ENCODE assay signal across 26 mouse cellular contexts in the genomic region with DNA sequence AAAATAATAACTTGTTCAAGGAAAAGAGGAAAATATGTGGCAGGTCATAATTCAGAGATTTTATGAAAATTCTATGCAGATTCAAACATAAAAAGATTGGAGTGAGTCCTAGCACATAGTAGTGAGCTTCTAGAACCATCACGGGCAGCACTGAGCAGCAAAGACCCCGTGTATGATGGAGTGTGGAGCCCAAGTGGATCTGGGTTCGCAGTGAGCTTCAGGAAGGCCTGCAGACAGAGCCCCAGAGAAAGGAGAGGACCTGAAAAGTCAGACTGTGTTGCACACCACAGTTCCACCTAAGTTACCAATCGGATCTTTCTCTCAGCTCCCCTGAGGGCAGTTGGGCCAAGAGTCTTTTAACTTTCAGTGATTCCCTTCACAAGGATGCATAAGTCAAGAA. TPM values are rescaled to one million over a fixed set of nuclear protein-coding genes. Genes with fewer than 3 reads are reported as not detected.
"Had no signal": no experiment of that assay in that cellular context is flagged by ENCODE, and none has a peak within 500 bp of the region (broad histone marks: within the 10 kb centered on the region; RNA-seq: fewer than 3 reads in every experiment).

No protein-coding gene starts in this region.

- H3K27me3 ChIP-seq: liver, embryonic 15.5 days; lung, embryonic 15.5 days; megakaryocyte, embryonic 14.5 days; midbrain, embryonic 12.5 days; midbrain, embryonic 15.5 days; neural tube, embryonic 12.5 days; stomach, embryonic 15.5 days had no signal

- H3K9me3 ChIP-seq: liver, embryonic 15.5 days; lung, embryonic 15.5 days; midbrain, embryonic 12.5 days; midbrain, embryonic 15.5 days; neural tube, embryonic 12.5 days; stomach, embryonic 15.5 days had no signal

- H3K9ac ChIP-seq: liver, embryonic 15.5 days; liver, postnatal 0 days; lung, embryonic 15.5 days; midbrain, embryonic 12.5 days; midbrain, embryonic 15.5 days; neural tube, embryonic 12.5 days; stomach, embryonic 15.5 days had no signal

- H3K4me1 ChIP-seq: liver, embryonic 15.5 days; megakaryocyte, embryonic 14.5 days; midbrain, embryonic 12.5 days; neural tube, embryonic 12.5 days had no signal

- H3K36me3 ChIP-seq: liver, embryonic 15.5 days; lung, embryonic 15.5 days; midbrain, embryonic 12.5 days; midbrain, embryonic 15.5 days; neural tube, embryonic 12.5 days; stomach, embryonic 15.5 days had no signal

- H3K4me2 ChIP-seq: liver, embryonic 15.5 days; lung, embryonic 15.5 days; midbrain, embryonic 12.5 days; midbrain, embryonic 15.5 days; neural tube, embryonic 12.5 days; stomach, embryonic 15.5 days had no signal

- DNase-seq: liver, postnatal 0 days; lung, adult 2 months; lung, postnatal 14 days; lung, postnatal 36 days; right cerebral cortex, postnatal 14 days; thymus, adult 2 months; thymus, postnatal 25 days; thymus, postnatal 4 days had no signal

- ATAC-seq: liver, postnatal 0 days; lung, postnatal 0 days; midbrain, embryonic 15.5 days had no signal

- H3K27ac ChIP-seq: liver, embryonic 15.5 days; lung, embryonic 15.5 days; macrophage; midbrain, embryonic 12.5 days; midbrain, embryonic 15.5 days; neural tube, embryonic 12.5 days; stomach, embryonic 15.5 days; stomach, postnatal 0 days had no signal

- H3K4me3 ChIP-seq: liver, embryonic 15.5 days; lung, embryonic 15.5 days; megakaryocyte, embryonic 14.5 days; midbrain, embryonic 12.5 days; midbrain, embryonic 15.5 days; neural tube, embryonic 12.5 days; stomach, embryonic 15.5 days had no signal

RNA-seq across cellular contexts. Expression of a gene that starts 58.8 kb away (rescaled TPM):
- total RNA-seq: megakaryocyte progenitor cell, adult 5-6 weeks; midbrain, postnatal 0 days; monocyte, adult 5-6 weeks; neutrophil, adult 5-6 weeks had no signal
- polyA plus RNA-seq: liver, embryonic 15.5 days; liver, postnatal 0 days; lung, adult 2 months; lung, embryonic 15.5 days; lung, postnatal 0 days; macrophage; midbrain, embryonic 15.5 days; midbrain, postnatal 0 days; neural tube, embryonic 12.5 days; neural tube, embryonic 14.5 days; spleen, adult 2 months; stomach, embryonic 15.5 days; stomach, postnatal 0 days; testis, adult 2 months; urinary bladder, adult 2 months had no signal
